Mouse (Mus musculus) spleen, adult 2 months (tissue): ENCODE data around the gene Dnajb4.

Source experiments
- CTCF ChIP-seq: fragments of 200-500 bp; IDR thresholded peaks from 2 replicates; pipeline ENCODE4 v1.5.1; 2011; ENCODE audit warnings: mild to moderate bottlenecking, inconsistent platforms; ENCODE audit not compliant: insufficient read depth, insufficient read length, insufficient replicate concordance; ENCODE audit errors: extremely low read depth
- POLR2A ChIP-seq: fragments of 200-500 bp; IDR thresholded peaks from 2 replicates; pipeline ENCODE4 v1.6.1; 2011; ENCODE audit warnings: low read depth, low read length, inconsistent platforms

GRCm38 (mm10) chr3:152166099-152166423, 44.0 kb downstream of the Dnajb4 start, which contains the start of gene Gipc2:
- no peak for TF ChIP-seq CTCF
- TF ChIP-seq POLR2A, result no peak
